Mouse (Mus musculus): Measurements from ENCODE around the gene Gm21822.
"Not testable (repeated sequence)": the region's sequence is repeated elsewhere in the genome, so short reads cannot be mapped to it uniquely, and the experiment has no call there.

Gm21822 gene

DNA sequence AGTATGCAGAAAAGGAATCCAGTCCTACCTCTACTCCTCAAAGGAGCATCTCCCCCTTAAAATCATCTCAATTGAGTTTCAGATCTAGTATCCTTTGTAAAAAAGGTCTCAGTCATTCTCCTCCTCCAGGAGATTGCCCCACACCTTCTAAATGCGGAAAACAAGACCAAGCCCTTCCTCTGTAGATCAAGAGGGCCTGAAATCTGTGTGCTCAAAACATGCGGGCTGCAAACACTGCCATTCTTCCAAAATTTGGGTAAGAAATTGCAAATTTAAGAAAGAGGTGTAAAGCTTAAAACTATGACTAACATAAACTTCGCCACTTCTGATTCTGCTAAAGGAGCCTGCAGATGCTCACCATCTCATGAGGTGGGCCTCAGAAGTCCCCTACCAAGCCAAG, at the start of gene Gm21822:
TSS of gene Gm21822 (plus strand) at position 301 of the 400 bp plus-strand sequence.
- not testable (repeated sequence) for DNase-seq (ENCODE audit: low spot score)
